Mouse (Mus musculus) cerebellum, adult 9-10 months (tissue): ENCODE results near the gene Krt28.

Experiments used
- DNase-seq: peaks from one replicate; pipeline ENCODE4 v3.0.0; 2022

Krt28 gene

DNA sequence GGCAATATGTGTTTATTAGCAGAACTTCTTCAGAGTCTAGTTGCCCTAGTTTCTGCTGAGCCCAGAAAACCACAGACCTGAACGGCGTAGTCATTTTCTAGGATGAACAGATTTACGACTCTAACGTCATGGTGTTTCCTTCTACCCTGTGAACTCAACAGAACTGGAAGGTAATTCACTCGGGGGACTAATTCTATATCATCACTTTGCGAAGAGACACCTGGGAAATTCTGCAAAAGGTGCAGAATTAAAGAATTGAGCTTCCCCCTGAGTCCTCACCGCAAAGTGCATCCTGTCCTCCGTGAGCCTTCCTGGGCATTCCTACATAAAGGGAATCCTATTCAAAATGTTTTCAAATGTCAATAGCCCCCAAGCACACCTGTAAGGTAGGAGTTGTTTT is 13.3 kb downstream of the Krt28 start:
- DNase-seq, result no peak

DNA sequence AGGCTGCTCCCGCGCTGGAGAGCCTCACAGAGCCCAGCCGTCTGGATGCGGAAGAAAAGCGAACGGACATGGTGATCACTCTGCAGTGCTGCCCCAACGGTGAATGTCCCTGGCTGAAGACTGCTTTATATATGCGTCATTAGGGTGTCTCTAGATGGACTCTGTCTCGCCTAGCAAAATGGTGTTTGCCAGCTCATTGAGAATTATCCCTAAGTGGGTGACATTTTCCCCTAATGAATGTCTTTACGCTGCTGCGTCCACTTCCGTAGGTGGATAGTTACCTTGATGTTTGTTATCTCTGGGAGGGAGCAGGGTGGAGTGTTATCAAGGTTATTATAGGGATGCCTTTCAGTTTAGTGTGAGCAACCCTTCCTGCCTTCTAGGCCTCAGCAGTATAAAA is 23.7 kb downstream of the Krt28 start, which contains the start of gene Krt27:
TSS of gene Krt27 (minus strand) at position 101 of the 400 bp plus-strand sequence.
- no peak for DNase-seq

DNA sequence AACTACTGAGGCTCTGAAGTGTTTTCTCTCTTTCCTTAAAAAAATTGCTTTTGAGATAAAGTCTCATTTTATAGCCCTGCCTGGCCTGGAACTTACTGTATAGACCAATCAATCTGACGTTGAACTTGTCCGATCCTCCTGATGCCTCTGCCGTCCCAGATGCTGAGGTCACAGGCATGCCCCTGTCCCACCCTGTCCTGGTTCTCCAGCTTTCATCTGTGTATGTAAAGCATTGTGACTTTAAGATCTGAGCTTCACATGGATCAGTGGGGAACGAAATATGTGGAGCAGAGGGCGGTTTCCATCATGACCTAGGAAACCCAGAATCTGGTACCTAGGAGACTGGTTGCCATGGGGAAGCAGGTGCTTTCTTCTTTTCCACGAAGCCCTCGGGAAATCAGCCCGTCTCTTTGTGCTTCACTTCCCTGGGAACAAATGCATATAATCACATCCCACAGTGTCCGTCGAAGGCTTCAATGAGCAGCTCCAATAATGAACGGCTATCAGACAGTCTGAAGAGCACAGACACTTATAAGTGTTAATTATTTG is 35.3 kb downstream of the Krt28 start:
- DNase-seq, result no peak

DNA sequence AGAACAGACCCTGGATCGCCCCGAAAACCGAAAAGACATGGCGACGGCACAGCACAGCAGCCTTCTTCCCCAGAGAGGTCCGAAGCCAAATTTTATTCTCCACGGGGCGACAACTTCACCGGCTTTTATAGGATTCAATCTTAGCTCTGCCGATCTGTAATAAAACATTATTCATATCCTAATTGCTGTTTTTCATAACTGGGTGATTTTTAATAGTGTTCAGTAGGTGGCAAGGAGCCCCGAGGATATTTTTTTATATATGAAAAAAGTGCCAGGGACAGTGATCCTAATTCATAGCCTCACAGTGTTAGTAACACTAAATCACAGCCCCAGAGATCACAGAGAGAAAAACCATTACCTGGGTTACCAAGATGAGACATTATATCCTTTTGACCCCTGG is 36.8 kb downstream of the Krt28 start, which contains the start of gene Krt26:
TSS of gene Krt26 (minus strand) at position 101 of the 400 bp plus-strand sequence.
- DNase-seq, result no peak

DNA sequence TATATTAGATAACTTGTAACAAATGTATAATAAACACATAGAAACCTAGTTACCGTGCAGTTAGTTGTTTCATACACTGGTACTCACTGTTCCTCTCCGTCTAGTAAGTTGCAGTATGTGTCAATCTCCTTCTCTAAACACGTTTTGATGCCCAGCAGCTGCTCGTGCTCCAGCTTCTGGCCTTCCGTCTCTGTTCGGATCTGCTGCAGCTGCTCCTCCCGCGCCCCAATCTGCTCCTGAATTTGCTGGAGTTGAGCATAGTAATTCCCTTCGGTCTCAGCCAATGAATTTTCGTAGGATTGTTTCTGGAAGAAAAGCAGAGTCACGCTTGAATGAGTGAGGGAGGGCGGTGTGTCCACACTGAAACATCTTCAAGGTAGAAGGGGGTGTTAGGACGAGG is 41.3 kb downstream of the Krt28 start:
- DNase-seq, result no peak

DNA sequence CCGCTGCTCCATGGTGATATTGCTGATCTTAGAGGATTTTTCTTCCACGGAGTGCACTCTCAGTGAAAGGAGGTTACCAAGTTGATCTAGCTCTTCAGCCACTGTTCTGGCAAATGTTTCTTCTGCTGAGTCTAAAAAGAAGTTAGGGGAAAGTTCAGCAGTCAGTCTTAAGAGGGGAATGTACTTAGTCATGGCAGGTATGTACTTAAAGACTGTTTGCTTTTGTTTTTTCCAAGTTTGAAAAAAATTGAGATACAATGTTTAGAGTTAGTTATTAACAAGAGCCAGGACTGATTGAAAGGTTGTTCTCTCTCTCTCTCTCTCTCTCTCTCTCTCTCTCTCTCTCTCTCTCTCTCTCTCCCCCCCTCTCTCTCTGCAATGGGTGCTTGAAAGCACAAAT is 45.0 kb downstream of the Krt28 start:
- DNase-seq, result no peak

DNA sequence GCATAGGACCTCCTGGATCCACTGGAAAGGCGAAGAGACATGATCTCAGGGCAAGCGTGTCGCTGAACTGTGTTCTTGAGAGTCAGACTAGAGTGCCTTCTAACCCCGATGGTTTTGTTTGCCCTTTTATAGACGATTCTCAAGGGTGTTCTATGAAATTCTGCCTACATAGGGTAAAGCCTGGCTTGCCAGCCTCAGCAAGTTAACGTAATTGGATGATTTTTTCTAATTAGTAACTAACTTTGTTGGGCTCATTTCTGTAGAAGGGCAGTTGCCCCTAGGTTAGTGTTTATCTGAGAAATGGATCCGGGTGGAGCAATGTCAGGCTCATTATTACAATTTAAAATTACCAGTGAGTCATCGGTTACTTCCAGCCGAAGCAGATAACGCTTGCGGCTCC is 51.9 kb downstream of the Krt28 start, which contains the start of gene Krt25:
TSS of gene Krt25 (minus strand) at position 101 of the 400 bp plus-strand sequence.
- DNase-seq, result no peak

DNA sequence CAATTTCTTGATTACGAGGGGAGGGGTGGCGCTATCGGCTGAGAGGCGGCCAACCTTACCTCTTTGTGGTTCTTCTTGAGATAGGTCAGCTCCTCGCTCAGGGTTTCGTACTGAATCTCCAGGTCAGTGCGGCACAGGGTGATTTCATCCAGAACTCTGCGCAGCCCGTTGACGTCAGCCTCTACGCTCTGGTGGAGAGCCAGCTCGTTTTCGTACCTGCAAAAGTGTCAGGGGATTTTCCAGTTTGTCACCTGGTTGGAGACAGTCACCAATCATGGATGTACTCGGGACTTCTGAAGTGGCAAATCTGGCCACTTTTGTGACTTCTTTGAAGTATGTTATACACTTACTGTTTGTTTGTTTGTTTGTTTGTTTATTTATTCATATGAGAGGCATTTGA is 53.6 kb downstream of the Krt28 start:
- no peak for DNase-seq

DNA sequence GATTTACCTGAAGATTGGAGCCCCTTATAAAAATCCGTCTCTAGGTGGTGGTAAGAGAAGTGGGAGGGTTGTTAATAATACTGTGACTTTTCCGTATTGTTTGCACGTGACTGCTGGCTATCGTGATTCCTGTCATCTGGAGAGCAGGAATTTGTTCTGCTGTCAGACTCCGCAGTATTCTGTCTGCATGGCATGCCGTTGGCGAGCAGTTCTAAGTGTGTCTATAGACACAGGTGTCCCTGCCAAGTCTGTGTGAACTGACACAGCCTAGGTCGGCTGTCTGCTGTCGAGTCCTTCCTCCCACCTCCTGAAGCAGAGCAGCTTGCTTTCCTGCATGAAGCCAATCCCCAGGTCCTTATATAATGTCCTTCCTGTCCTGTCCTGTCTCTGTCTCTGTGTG is 55.6 kb downstream of the Krt28 start:
- DNase-seq, result no peak

DNA sequence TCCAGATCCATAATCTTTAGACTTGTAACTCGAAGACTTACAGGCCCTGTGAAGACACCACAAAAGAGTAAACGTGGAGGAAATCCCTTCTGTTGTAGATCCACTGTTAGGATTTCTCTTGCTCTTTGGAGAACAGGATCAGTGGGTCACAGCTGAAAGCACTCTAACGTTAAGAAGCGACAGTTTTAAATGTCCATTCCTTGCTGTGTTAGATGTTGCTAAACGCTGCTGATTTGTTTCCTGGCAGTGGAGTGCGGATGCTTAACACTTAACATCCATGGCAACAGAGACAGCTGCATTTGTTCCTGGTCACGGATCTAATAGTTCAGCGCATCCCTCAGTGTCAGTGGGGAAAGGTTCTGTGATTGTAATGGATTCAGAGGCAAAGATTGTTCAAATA is 58.2 kb downstream of the Krt28 start:
- DNase-seq, result no peak
